Mouse (Mus musculus) heart, postnatal 25 days (tissue): ENCODE measurements around the gene Kat6b. TPM values are rescaled to one million over a fixed set of nuclear protein-coding genes. Genes with fewer than 3 reads are reported as not detected.
"Not testable (repeated sequence)": the region's sequence is repeated elsewhere in the genome, so short reads cannot be mapped to it uniquely, and the experiment has no call there.

Experiments
- DNase-seq: peaks from one replicate; pipeline ENCODE4 v3.0.0; 2022; ENCODE audit warnings: low spot score
- intact Hi-C: fragments of 180-260 bp; cut with DNase I; formaldehyde crosslinking; loops from one replicate; pipeline ENCODE4 v1.15.1; 2025
- total RNA-seq, 2 experiments: library from RNA; stranded (reverse); gene quantifications; 2 replicates each; pipeline ENCODE4 v1.2.3; 2021

Gene Kat6b
- 10 to 100 TPM; 28.1 to 32.6 TPM for total RNA-seq

DNA sequence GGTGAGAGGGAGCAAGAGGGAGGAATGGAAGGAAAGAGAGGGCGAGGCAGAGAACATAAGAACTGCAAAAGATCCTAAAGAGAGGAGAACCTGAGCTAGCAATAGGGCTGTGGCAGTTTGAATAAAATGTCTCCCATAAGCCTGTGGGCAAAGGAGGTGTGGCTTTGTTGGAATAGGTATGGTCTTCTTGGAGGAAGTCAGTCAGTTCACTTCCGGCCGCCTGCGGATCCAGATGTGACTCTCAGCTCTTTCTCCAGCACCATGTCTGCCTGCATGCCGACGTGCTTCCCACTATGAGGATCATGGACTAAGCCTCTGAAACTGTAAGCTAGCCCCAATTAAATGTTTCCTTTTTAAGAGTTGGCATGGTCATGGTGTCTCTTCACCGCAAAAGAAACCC is at the start of gene Kat6b:
TSS of gene Kat6b (plus strand) at position 204 of the 400 bp plus-strand sequence.
- no peak for DNase-seq
- intact Hi-C loops, result no loop called here

DNA sequence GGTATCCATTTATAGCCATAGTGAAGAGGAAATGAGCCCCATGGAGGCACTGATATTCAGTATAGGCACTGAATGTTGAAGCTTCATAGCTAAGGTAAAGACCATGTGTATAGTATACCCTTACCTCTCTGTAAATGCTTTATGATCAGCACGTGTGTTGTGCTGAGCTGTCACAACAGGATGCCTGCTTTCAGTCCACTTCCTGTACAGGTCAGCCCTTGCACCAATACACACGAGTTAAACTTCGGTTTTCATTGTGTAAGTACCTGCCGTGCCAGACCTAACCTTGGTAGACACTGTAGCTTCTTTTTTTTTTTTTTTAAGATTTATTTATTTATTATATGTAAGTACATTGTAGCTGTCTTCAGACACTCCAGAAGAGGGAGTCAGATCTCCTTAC is 47.8 kb upstream of the Kat6b start:
- intact Hi-C loops, result no loop called here
- DNase-seq, result no peak

DNA sequence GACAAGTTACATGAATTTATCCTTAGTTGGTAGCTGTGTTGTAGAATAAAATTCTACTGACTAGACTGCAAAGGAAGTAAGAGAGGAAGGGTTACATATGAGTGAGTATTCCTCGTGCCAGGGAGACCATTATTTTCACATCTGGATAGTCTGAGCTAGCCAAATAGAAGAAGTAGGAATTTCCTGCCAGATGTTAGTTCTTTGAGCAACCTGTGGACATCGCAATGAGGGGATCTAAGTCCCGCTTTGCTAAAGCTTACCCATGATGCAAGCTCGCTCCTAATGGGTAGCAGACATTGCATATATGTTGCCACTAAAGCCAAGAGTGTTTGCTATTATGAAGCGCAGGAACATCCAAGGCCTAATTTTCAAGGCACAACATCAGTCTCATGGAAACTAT is 47.2 kb upstream of the Kat6b start:
- intact Hi-C loops, result no loop called here
- no peak for DNase-seq

DNA sequence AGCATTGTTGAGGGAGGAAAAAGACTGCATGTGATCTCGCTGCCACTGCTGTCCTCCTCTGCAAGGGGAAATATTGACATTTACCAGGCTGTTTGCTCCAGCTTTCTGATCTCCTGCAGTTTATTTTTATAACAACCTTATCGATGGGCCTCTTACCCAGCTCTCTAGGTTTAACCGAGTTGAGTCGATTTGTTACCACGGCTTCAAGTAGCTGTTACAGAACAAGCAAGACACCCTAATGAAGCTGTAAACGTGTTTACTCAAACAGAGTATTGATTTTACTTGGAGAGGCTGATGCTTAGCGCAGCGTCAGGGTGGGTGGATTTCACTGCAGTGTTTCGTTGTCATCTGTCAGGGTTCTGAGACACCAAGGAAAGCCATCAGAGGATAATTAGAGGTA is 46.5 kb upstream of the Kat6b start:
- intact Hi-C loops, result no loop called here
- no peak for DNase-seq

- intact Hi-C loops, result no loop called here
- DNase-seq, result no peak
Observed at GRCm38 (mm10) chr14:21439785-21440184, 41.4 kb upstream of the Kat6b start.

- DNase-seq, result no peak
- intact Hi-C loops, result no loop called here
Observed at GRCm38 (mm10) chr14:21440526-21440925, 40.7 kb upstream of the Kat6b start.

DNA sequence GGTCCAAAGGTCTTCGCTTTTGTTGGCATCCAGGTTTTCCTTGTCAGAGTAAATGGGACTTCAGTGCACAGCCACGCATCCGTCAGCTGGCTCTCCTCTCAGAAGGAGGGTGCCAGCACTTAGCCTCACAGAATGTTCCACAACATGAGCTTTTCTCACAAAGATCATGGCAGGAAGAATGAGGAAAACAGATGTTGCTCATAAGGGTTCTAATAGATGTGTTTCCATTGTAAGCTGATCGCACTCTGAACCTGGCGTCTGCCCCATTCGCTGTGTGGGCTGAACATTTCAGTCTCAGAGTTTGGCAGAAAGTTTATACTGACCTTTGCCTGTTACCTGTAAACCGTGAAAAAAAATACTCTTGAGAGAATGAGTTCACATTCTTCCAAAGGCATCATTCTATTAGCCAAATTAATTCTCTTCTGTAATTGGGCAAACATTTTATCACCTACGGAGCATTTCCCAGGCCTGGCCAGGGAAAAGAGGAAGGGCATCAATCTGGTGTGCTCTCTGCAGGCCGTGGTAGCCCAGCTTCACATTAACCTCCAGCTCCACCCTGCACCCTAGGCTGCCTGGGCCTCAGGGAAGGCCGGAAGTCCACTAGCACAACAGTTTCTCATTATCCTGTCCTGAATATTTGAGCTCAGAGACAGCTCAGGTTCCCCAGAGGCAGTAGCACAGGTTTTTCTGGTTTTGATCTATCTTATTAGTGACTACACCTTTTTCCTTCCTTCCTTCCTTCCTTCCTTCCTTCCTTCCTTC is 39.3 kb upstream of the Kat6b start:
- no peak for DNase-seq
- intact Hi-C loops, result no loop called here

DNA sequence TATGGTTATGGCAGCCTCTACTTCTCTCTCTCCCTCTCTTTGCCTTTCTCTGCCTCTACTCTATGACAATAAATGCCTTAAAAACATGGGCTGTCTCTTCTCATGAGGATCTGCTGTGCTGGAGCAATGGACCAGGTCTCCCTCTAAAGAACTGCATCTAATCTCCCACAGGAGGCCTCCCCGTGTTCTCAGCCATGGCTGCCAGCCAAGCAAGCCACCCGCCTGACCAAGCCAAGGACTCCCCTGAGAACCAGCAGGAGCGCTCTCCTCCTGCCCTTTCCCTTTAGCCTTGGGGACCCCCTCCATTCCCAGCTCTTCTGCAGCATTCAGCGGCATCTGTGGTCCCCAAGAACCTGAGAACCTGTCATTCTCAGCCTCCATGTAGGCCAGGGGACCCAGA is 28.7 kb upstream of the Kat6b start:
- no peak for DNase-seq
- intact Hi-C loops, result no loop called here

DNA sequence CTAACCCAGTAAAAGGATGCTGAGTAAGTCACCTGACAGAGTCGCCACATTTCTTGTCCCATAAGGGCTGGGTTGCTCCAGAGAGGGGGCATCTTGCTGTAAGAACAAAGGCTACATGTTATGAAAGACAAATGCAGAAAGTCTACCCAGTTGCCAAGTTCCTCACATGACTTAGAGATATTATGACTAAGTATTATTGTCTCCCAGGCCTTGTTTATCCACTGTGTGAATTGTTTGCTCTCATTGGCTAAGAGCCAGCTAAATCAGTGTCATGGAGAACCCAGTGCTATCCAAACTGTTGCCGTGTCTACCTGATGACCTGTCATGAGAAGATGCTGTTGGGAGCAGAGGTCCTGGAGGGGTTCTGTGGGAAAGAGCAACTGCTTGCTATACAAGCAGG is 27.3 kb upstream of the Kat6b start:
- DNase-seq, result no peak
- intact Hi-C loops, result no loop called here

DNA sequence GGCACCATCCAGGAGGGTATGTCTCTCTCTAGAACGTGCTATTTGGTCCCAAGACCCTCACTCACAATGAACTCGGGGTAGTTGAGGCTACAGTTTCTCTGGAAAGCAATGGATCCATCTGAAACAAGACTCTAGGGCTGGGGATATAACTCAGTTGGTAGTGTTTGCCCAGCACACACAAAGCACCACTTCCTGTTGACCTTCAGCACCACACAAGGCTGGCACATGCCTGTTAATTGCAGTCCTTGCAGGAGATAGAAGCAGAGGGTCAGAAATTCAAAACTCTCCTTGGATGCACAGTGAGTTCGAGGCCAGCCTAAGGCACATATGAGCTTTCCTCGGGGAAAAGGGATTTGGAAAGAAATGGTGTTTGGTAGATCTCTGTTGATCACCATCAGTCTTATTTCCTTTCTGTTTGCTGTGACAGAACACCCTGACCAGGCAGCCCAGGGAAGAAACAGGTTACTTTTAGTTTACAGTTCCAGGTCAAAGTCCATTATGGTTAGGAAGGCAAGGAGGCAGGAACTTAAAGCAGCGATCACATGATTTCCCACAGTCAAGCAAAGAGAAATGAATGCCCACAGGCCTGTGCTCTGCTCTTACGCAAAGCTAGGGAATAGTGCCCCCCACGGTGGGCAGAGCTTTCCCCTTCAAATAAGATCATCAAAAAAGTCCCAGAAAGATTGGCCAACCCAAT is 25.4 kb upstream of the Kat6b start:
- intact Hi-C loops, result no loop called here
- no peak for DNase-seq

GRCm38 (mm10) chr14:21456526-21456925 is 24.7 kb upstream of the Kat6b start:
- DNase-seq, result no peak
- intact Hi-C loops, result no loop called here

GRCm38 (mm10) chr14:21457876-21458275 is 23.4 kb upstream of the Kat6b start:
- intact Hi-C loops, result no loop called here
- DNase-seq, result no peak

DNA sequence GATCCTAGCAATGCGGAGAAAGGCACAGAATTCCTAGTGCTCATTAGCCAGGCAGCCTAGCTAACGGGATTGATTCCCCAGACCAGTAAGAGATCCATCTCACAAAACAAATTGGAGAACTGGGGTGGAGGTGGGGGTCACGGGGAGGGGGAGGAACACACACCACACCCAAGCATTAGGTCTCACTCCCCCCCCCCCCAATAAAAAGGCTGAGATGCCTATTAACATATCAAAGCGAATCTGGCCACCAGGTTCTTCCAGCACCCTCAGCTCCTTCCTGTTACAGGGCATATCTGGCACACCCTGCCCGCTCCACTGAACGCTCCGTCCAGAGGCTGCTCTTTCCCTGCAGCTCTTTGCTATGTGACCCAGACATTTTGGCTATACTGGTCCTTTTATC is 22.5 kb upstream of the Kat6b start:
- intact Hi-C loops, result no loop called here
- DNase-seq, result no peak

DNA sequence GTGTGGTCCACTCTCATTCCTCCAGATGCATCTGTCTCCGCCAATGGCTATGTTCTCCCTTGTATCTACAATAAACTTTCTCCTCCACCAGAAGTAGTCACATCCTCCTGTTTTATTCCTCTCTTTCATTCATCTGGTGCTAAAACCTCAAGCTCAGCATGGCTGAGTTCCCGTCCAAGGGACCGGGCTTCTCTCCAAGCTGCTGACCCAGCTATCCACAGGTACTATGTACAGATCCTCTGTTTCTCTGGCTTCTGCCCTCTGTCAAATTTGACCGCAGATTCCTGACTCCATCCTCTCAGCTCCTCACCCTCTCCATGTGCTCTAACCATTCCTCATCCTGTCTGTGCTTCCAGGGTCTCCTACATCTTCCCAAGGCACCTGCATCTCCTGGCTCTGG is 22.1 kb upstream of the Kat6b start:
- DNase-seq, result no peak
- intact Hi-C loops, result no loop called here

- intact Hi-C loops, result no loop called here
Observed at GRCm38 (mm10) chr14:21462398-21462797, 18.8 kb upstream of the Kat6b start.

DNA sequence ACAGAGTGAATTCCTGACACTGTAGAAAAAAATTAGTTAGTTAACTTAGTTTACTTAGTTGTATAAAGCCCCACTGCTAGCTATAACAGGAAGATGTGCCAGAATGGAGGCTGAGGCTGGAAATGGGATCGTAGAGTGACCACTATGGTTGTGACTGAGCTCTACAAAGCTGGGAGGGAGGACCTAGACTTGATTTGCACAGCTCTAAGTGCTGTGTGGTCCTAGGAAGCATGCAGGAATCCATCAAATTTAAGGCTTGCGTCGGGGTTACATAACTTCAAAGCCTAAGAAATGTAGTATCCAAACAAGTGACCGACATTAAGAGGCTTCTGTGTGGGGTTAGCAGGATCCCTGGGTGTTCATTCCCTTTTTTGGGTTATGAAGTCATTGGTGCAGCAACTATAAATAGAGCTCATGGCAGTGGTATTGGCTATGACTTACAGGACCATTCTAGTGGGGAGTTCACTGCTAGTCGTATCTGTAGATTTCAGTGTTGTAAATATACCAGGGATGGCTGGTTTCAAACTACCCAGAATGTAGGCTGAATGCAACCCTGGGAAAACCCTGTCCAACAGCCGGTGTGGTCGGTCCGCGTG is 18.0 kb upstream of the Kat6b start:
- intact Hi-C loops, result no loop called here
- no peak for DNase-seq

More at GRCm38 (mm10) chr14:21462398-21462797, 18.8 kb upstream of the Kat6b start:
- DNase-seq, result no peak

GRCm38 (mm10) chr14:21470386-21470785 is 10.8 kb upstream of the Kat6b start:
- DNase-seq, result no peak
- intact Hi-C loops, result no loop called here

DNA sequence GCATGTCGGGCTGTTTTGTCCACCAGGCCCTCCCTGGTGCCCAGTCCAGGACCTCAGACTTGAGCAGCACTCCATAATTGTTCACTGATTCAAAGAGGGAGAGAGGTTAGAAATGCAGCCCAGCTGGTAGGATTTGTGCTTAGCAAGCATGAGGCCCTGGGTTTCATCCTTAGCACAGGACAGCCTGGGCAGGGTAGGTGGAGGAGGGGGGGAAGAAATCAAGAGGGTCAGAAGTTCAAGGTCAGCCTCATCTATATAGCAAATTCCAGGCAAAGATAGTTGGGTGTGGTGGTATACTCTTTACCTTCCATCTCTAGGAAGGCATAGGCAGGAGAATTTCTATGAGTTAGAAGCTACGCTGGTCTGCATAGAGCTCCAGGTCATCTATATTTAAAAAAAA is 9.3 kb upstream of the Kat6b start:
- intact Hi-C loops, result no loop called here

GRCm38 (mm10) chr14:21474593-21475132 is 6.6 kb upstream of the Kat6b start:
- intact Hi-C loops, DNase-seq: not testable (repeated sequence)

More for the DNA sequence above, 9.3 kb upstream of the Kat6b start:
- DNase-seq, result no peak

- no peak for DNase-seq
- intact Hi-C loops, result no loop called here
Observed at GRCm38 (mm10) chr14:21477181-21477580, 4.1 kb upstream of the Kat6b start.

DNA sequence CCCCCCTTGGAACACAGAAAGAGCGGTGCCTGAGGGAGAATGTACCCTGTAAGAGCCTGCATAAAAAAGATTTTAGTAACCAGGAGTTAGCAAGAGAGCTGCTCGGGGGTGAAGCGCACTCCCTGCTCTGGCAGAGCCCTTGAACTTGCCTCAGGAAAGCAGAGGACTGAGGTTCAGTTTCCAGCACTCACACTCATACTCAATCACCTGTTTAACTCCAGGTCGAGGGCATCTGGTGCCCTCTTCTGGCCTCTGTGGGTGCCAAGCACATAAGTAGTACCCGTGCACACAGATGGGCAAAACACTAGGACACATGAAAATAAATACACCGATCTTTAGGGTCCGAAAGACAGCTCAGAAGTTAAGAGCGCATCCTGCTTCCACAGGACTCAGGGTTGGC is 1.7 kb upstream of the Kat6b start:
- intact Hi-C loops, result no loop called here
- no peak for DNase-seq
